Mouse (Mus musculus): ENCODE data around the gene Spon1.

Spon1 gene

GRCm38 (mm10) chr7:113841521-113841920 is 75.7 kb downstream of the Spon1 start:
- DNase-seq (ENCODE audit: low spot score): no peak

- DNase-seq (ENCODE audit: low spot score): no peak
Measured at GRCm38 (mm10) chr7:113843150-113843549, 77.4 kb downstream of the Spon1 start.

GRCm38 (mm10) chr7:113845191-113845590 is 79.4 kb downstream of the Spon1 start:
- DNase-seq (ENCODE audit: low spot score): no peak

GRCm38 (mm10) chr7:113846553-113846952 is 80.8 kb downstream of the Spon1 start:
- DNase-seq (ENCODE audit: low spot score): peak; percentile 22

GRCm38 (mm10) chr7:113847041-113847819 is 81.4 kb downstream of the Spon1 start:
- DNase-seq (ENCODE audit: low spot score): no peak

GRCm38 (mm10) chr7:113850389-113850788 is 84.6 kb downstream of the Spon1 start:
- DNase-seq (ENCODE audit: low spot score): no peak

- no peak for DNase-seq (ENCODE audit: low spot score)
Measured at GRCm38 (mm10) chr7:113855396-113855795, 89.6 kb downstream of the Spon1 start.

GRCm38 (mm10) chr7:113856067-113856466 is 90.3 kb downstream of the Spon1 start:
- no peak for DNase-seq (ENCODE audit: low spot score)

- no peak for DNase-seq (ENCODE audit: low spot score)
Measured at GRCm38 (mm10) chr7:113859480-113859881, 93.7 kb downstream of the Spon1 start.

GRCm38 (mm10) chr7:113861964-113862363 is 96.2 kb downstream of the Spon1 start:
- no peak for DNase-seq (ENCODE audit: low spot score)

GRCm38 (mm10) chr7:113872846-113873245 is 107.0 kb downstream of the Spon1 start:
- no peak for DNase-seq (ENCODE audit: low spot score)

GRCm38 (mm10) chr7:113877451-113877850 is 111.7 kb downstream of the Spon1 start:
- no peak for DNase-seq (ENCODE audit: low spot score)

GRCm38 (mm10) chr7:113877926-113878325 is 112.1 kb downstream of the Spon1 start:
- no peak for DNase-seq (ENCODE audit: low spot score)

GRCm38 (mm10) chr7:113879085-113879501 is 113.3 kb downstream of the Spon1 start:
- no peak for DNase-seq (ENCODE audit: low spot score)

- no peak for DNase-seq (ENCODE audit: low spot score)
Measured at GRCm38 (mm10) chr7:113880021-113880420, 114.2 kb downstream of the Spon1 start.

GRCm38 (mm10) chr7:113890782-113891181 is 125.0 kb downstream of the Spon1 start:
- DNase-seq (ENCODE audit: low spot score): no peak

GRCm38 (mm10) chr7:113891491-113891890 is 125.7 kb downstream of the Spon1 start:
- no peak for DNase-seq (ENCODE audit: low spot score)

GRCm38 (mm10) chr7:113893944-113894662 is 128.3 kb downstream of the Spon1 start:
- DNase-seq (ENCODE audit: low spot score): no peak

GRCm38 (mm10) chr7:113895266-113895665 is 129.5 kb downstream of the Spon1 start:
- no peak for DNase-seq (ENCODE audit: low spot score)

GRCm38 (mm10) chr7:113898388-113898787 is 132.6 kb downstream of the Spon1 start:
- DNase-seq (ENCODE audit: low spot score): no peak

- no peak for DNase-seq (ENCODE audit: low spot score)
Measured at GRCm38 (mm10) chr7:113901511-113901910, 135.7 kb downstream of the Spon1 start.

- peak; percentile 37 for DNase-seq (ENCODE audit: low spot score)
Measured at GRCm38 (mm10) chr7:113901941-113902515, 136.2 kb downstream of the Spon1 start.

Data from embryo, embryonic 10.5 days (tissue).